Mouse (Mus musculus): ENCODE measurements around the gene Gpa33. TPM values are rescaled to one million over a fixed set of nuclear protein-coding genes. Genes with fewer than 3 reads are reported as not detected.
"Not testable (repeated sequence)": the region's sequence is repeated elsewhere in the genome, so short reads cannot be mapped to it uniquely, and the experiment has no call there.

The Gpa33 gene
- polyA plus RNA-seq, 1 experiment from 2014 or later = not detected

GRCm38 (mm10) chr1:166138136-166138535, 8.1 kb downstream of the Gpa33 start:
- no peak overlapping the region for H3K9ac ChIP-seq (ENCODE audit: low read depth, low read length)
- no peak overlapping the region for H3K4me2 ChIP-seq
- WGBS (ENCODE audit: insufficient replicate concordance) = 52% methylated on average over 13 of the region's 13 CpGs
- H3K27me3 ChIP-seq (ENCODE audit: control insufficient read depth, insufficient read depth, low read length) = no peaks in the 10 kb centered on the region
- ATAC-seq (replicated peaks; ENCODE audit: insufficient number of reproducible peaks, low FRiP score, low TSS enrichment) = no peak
- H3K4me1 ChIP-seq (ENCODE audit: control insufficient read depth, insufficient read depth, low read length) = peaks cover 16% of the 10 kb centered on the region
- no peak overlapping the region for H3K27ac ChIP-seq (ENCODE audit: low read depth, low read length)
- no peaks in the 10 kb centered on the region for H3K36me3 ChIP-seq (ENCODE audit: control insufficient read depth, insufficient read depth, low read length)
- no peak overlapping the region for H3K4me3 ChIP-seq (ENCODE audit: low read depth, low read length)
- no peaks in the 10 kb centered on the region for H3K9me3 ChIP-seq (replicated peaks; ENCODE audit: control insufficient read depth, low read length)

GRCm38 (mm10) chr1:166139113-166139512, 9.1 kb downstream of the Gpa33 start:
- no peak for ATAC-seq (replicated peaks; ENCODE audit: insufficient number of reproducible peaks, low FRiP score, low TSS enrichment)
- no peak overlapping the region for H3K27ac ChIP-seq (ENCODE audit: low read depth, low read length)

GRCm38 (mm10) chr1:166139620-166140184, 9.7 kb downstream of the Gpa33 start:
- H3K27ac ChIP-seq (ENCODE audit: low read depth, low read length) = no peak overlapping the region
- no peak overlapping the region for H3K4me3 ChIP-seq (ENCODE audit: low read depth, low read length)
- no peak for ATAC-seq (replicated peaks; ENCODE audit: insufficient number of reproducible peaks, low FRiP score, low TSS enrichment)
- H3K36me3 ChIP-seq (ENCODE audit: control insufficient read depth, insufficient read depth, low read length) = no peaks in the 10 kb centered on the region
- no peak overlapping the region for H3K4me2 ChIP-seq
- peaks cover 13% of the 10 kb centered on the region for H3K4me1 ChIP-seq (ENCODE audit: control insufficient read depth, insufficient read depth, low read length)
- H3K27me3 ChIP-seq (ENCODE audit: control insufficient read depth, insufficient read depth, low read length) = no peaks in the 10 kb centered on the region
- 51% methylated on average over 4 of the region's 4 CpGs for WGBS (ENCODE audit: insufficient replicate concordance)
- no peaks in the 10 kb centered on the region for H3K9me3 ChIP-seq (replicated peaks; ENCODE audit: control insufficient read depth, low read length)
- H3K9ac ChIP-seq (ENCODE audit: low read depth, low read length) = no peak overlapping the region

More at GRCm38 (mm10) chr1:166139113-166139512, 9.1 kb downstream of the Gpa33 start:
- Histone ChIP-seq H3K27me3 (ENCODE audit: control insufficient read depth, insufficient read depth, low read length) (no peaks in the 10 kb centered on the region), H3K4me3 (ENCODE audit: low read depth, low read length) (no peak overlapping the region), H3K9ac (ENCODE audit: low read depth, low read length) (no peak overlapping the region), H3K36me3 (ENCODE audit: control insufficient read depth, insufficient read depth, low read length) (no peaks in the 10 kb centered on the region), H3K4me1 (ENCODE audit: control insufficient read depth, insufficient read depth, low read length) (peaks cover 13% of the 10 kb centered on the region), H3K9me3 (replicated peaks; ENCODE audit: control insufficient read depth, low read length) (no peaks in the 10 kb centered on the region), H3K4me2 (no peak overlapping the region)
- 76% methylated on average over 3 of the region's 3 CpGs for WGBS (ENCODE audit: insufficient replicate concordance)

GRCm38 (mm10) chr1:166141868-166142267, 11.8 kb downstream of the Gpa33 start:
- ATAC-seq (replicated peaks; ENCODE audit: insufficient number of reproducible peaks, low FRiP score, low TSS enrichment); H3K4me2 ChIP-seq; H3K36me3 ChIP-seq (ENCODE audit: control insufficient read depth, insufficient read depth, low read length); H3K4me3 ChIP-seq (ENCODE audit: low read depth, low read length); H3K4me1 ChIP-seq (ENCODE audit: control insufficient read depth, insufficient read depth, low read length); H3K9ac ChIP-seq (ENCODE audit: low read depth, low read length); H3K9me3 ChIP-seq (replicated peaks; ENCODE audit: control insufficient read depth, low read length); H3K27me3 ChIP-seq (ENCODE audit: control insufficient read depth, insufficient read depth, low read length); H3K27ac ChIP-seq (ENCODE audit: low read depth, low read length): not testable (repeated sequence)
- 90% methylated on average over 9 of the region's 9 CpGs for WGBS (ENCODE audit: insufficient replicate concordance)

GRCm38 (mm10) chr1:166142369-166142768, 12.3 kb downstream of the Gpa33 start:
- no peak overlapping the region for H3K9ac ChIP-seq (ENCODE audit: low read depth, low read length)
- no peaks in the 10 kb centered on the region for H3K9me3 ChIP-seq (replicated peaks; ENCODE audit: control insufficient read depth, low read length)
- WGBS (ENCODE audit: insufficient replicate concordance) = 80% methylated on average over 6 of the region's 6 CpGs
- no peak overlapping the region for H3K4me2 ChIP-seq
- H3K4me3 ChIP-seq (ENCODE audit: low read depth, low read length) = no peak overlapping the region
- H3K27me3 ChIP-seq (ENCODE audit: control insufficient read depth, insufficient read depth, low read length) = no peaks in the 10 kb centered on the region
- H3K36me3 ChIP-seq (ENCODE audit: control insufficient read depth, insufficient read depth, low read length) = no peaks in the 10 kb centered on the region
- peaks cover 7% of the 10 kb centered on the region for H3K4me1 ChIP-seq (ENCODE audit: control insufficient read depth, insufficient read depth, low read length)
- no peak overlapping the region for H3K27ac ChIP-seq (ENCODE audit: low read depth, low read length)
- no peak for ATAC-seq (replicated peaks; ENCODE audit: insufficient number of reproducible peaks, low FRiP score, low TSS enrichment)

- ATAC-seq (replicated peaks; ENCODE audit: insufficient number of reproducible peaks, low FRiP score, low TSS enrichment) = no peak
- no peaks in the 10 kb centered on the region for H3K27me3 ChIP-seq (ENCODE audit: control insufficient read depth, insufficient read depth, low read length)
- peaks cover 6% of the 10 kb centered on the region; the same call in 1 of the 2 replicates for H3K4me1 ChIP-seq (ENCODE audit: control insufficient read depth, insufficient read depth, low read length)
- H3K9ac ChIP-seq (ENCODE audit: low read depth, low read length) = no peak overlapping the region
- H3K4me3 ChIP-seq (ENCODE audit: low read depth, low read length) = no peak overlapping the region
- H3K4me2 ChIP-seq = no peak overlapping the region
- no peaks in the 10 kb centered on the region for H3K9me3 ChIP-seq (replicated peaks; ENCODE audit: control insufficient read depth, low read length)
- H3K27ac ChIP-seq (ENCODE audit: low read depth, low read length) = no peak overlapping the region
- H3K36me3 ChIP-seq (ENCODE audit: control insufficient read depth, insufficient read depth, low read length) = no peaks in the 10 kb centered on the region
- WGBS (ENCODE audit: insufficient replicate concordance) = 72% methylated on average over 11 of the region's 11 CpGs
These were observed 16.6 kb downstream of the Gpa33 start for GRCm38 (mm10) chr1:166146626-166147025.

- no peak overlapping the region for H3K4me3 ChIP-seq (ENCODE audit: low read depth, low read length)
- WGBS (ENCODE audit: insufficient replicate concordance) = 39% methylated on average over 3 of the region's 3 CpGs
- no peak overlapping the region for H3K4me2 ChIP-seq
- no peaks in the 10 kb centered on the region for H3K36me3 ChIP-seq (ENCODE audit: control insufficient read depth, insufficient read depth, low read length)
- H3K9ac ChIP-seq (ENCODE audit: low read depth, low read length) = no peak overlapping the region
- peaks cover 6% of the 10 kb centered on the region; the same call in 1 of the 2 replicates for H3K4me1 ChIP-seq (ENCODE audit: control insufficient read depth, insufficient read depth, low read length)
- ATAC-seq (replicated peaks; ENCODE audit: insufficient number of reproducible peaks, low FRiP score, low TSS enrichment) = no peak
- no peaks in the 10 kb centered on the region for H3K9me3 ChIP-seq (replicated peaks; ENCODE audit: control insufficient read depth, low read length)
- H3K27ac ChIP-seq (ENCODE audit: low read depth, low read length) = no peak overlapping the region
- H3K27me3 ChIP-seq (ENCODE audit: control insufficient read depth, insufficient read depth, low read length) = no peaks in the 10 kb centered on the region
These were observed 17.6 kb downstream of the Gpa33 start for GRCm38 (mm10) chr1:166147657-166148056.

GRCm38 (mm10) chr1:166149441-166149840, 19.4 kb downstream of the Gpa33 start:
- Histone ChIP-seq H3K4me2 (no peak overlapping the region), H3K27me3 (ENCODE audit: control insufficient read depth, insufficient read depth, low read length) (peaks cover 2% of the 10 kb centered on the region; the same call in 1 of the 2 replicates), H3K4me1 (ENCODE audit: control insufficient read depth, insufficient read depth, low read length) (peaks cover 6% of the 10 kb centered on the region; the same call in 1 of the 2 replicates), H3K27ac (ENCODE audit: low read depth, low read length) (no peak overlapping the region), H3K9ac (ENCODE audit: low read depth, low read length) (no peak overlapping the region), H3K9me3 (replicated peaks; ENCODE audit: control insufficient read depth, low read length) (no peaks in the 10 kb centered on the region), H3K4me3 (ENCODE audit: low read depth, low read length) (no peak overlapping the region), H3K36me3 (ENCODE audit: control insufficient read depth, insufficient read depth, low read length) (no peaks in the 10 kb centered on the region)
- WGBS (ENCODE audit: insufficient replicate concordance) = 81% methylated on average over 4 of the region's 4 CpGs
- no peak for ATAC-seq (replicated peaks; ENCODE audit: insufficient number of reproducible peaks, low FRiP score, low TSS enrichment)

- no peaks in the 10 kb centered on the region for H3K36me3 ChIP-seq (ENCODE audit: control insufficient read depth, insufficient read depth, low read length)
- peaks cover 6% of the 10 kb centered on the region; the same call in 1 of the 2 replicates for H3K4me1 ChIP-seq (ENCODE audit: control insufficient read depth, insufficient read depth, low read length)
- H3K4me2 ChIP-seq = no peak overlapping the region
- H3K9ac ChIP-seq (ENCODE audit: low read depth, low read length) = no peak overlapping the region
- H3K27me3 ChIP-seq (ENCODE audit: control insufficient read depth, insufficient read depth, low read length) = peaks cover 6% of the 10 kb centered on the region
- no peak overlapping the region for H3K4me3 ChIP-seq (ENCODE audit: low read depth, low read length)
- H3K9me3 ChIP-seq (replicated peaks; ENCODE audit: control insufficient read depth, low read length) = no peaks in the 10 kb centered on the region
- H3K27ac ChIP-seq (ENCODE audit: low read depth, low read length) = no peak overlapping the region
- WGBS (ENCODE audit: insufficient replicate concordance) = 77% methylated on average over 7 of the region's 7 CpGs
- ATAC-seq (replicated peaks; ENCODE audit: insufficient number of reproducible peaks, low FRiP score, low TSS enrichment) = no peak
These were observed 20.0 kb downstream of the Gpa33 start for GRCm38 (mm10) chr1:166150035-166150434.

All from heart, embryonic 11.5 days (tissue).